Mouse (Mus musculus) brain, embryonic 14.5 days (tissue): ENCODE measurements around the gene Sigirr.

Experiments
- CTCF ChIP-seq: fragments of 200-500 bp; IDR thresholded peaks from 2 replicates; pipeline ENCODE4 v1.5.1; 2012; ENCODE audit warnings: inconsistent platforms, mild to moderate bottlenecking, moderate library complexity, borderline replicate concordance; ENCODE audit not compliant: insufficient read depth, insufficient read length; ENCODE audit errors: extremely low read depth
- POLR2A ChIP-seq: fragments of 200-500 bp; IDR thresholded peaks from 2 replicates; pipeline ENCODE4 v1.6.1; 2012; ENCODE audit warnings: mild to moderate bottlenecking, inconsistent platforms, borderline replicate concordance; ENCODE audit not compliant: poor library complexity, insufficient read depth, insufficient read length, severe bottlenecking; ENCODE audit errors: extremely low read depth

DNA sequence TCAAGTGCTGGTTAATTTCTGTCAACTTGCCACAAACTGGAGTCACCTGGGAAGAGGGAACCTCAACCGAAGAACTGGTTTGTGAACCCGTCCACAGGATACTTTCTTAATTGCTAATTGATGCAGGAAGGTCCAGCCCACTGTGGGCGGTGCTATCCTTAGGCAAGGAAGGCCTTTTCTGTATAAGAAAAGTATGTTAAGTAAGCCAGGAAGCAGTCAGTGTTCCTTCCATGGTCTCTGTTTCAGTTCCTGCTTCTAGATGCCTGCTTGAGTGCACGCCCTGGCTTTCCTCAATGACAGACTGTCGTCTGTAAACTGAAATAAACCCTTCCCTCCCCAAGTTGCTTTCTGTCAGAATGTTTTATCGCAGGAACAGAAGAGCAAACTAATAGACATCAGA is 43.4 kb downstream of the Sigirr start:
- TF ChIP-seq CTCF, result no peak
- TF ChIP-seq POLR2A, result no peak
